Mouse (Mus musculus): ENCODE measurements around the gene Fstl4. TPM values are rescaled to one million over a fixed set of nuclear protein-coding genes. Genes with fewer than 3 reads are reported as not detected.

Fstl4 gene
- polyA plus RNA-seq, 1 experiment = 0.49 TPM

- Histone ChIP-seq H3K4me1 (ENCODE audit: control insufficient read depth, insufficient read depth, insufficient read length, low read length) (peaks cover 8% of the 10 kb centered on the region; the same call in 1 of the 2 replicates), H3K27ac (ENCODE audit: insufficient read depth, low read depth, low read length) (no peak overlapping the region), H3K27me3 (ENCODE audit: control insufficient read depth, insufficient read depth, low read length) (no peaks in the 10 kb centered on the region), H3K4me3 (ENCODE audit: low read depth, low read length) (no peak overlapping the region), H3K36me3 (ENCODE audit: control insufficient read depth, insufficient read depth, low read length) (no peaks in the 10 kb centered on the region)
- 52% methylated on average over 2 of the region's 2 CpGs for WGBS
- no peak for TF ChIP-seq CTCF (IDR thresholded peaks at IDR 0.05; ENCODE audit: extremely low read depth, insufficient read length, insufficient replicate concordance, low read depth, low read length)
- TF ChIP-seq POLR2A (IDR thresholded peaks at IDR 0.05; ENCODE audit: low read depth, low read length) = no peak
Observed at GRCm38 (mm10) chr11:52877662-52878061, 113.2 kb downstream of the Fstl4 start.

GRCm38 (mm10) chr11:52879958-52880357 lies 115.5 kb downstream of the Fstl4 start:
- Histone ChIP-seq H3K27ac (ENCODE audit: insufficient read depth, low read depth, low read length) (no peak overlapping the region), H3K36me3 (ENCODE audit: control insufficient read depth, insufficient read depth, low read length) (no peaks in the 10 kb centered on the region), H3K27me3 (ENCODE audit: control insufficient read depth, insufficient read depth, low read length) (no peaks in the 10 kb centered on the region), H3K4me1 (ENCODE audit: control insufficient read depth, insufficient read depth, insufficient read length, low read length) (peaks cover 8% of the 10 kb centered on the region; the same call in 1 of the 2 replicates), H3K4me3 (ENCODE audit: low read depth, low read length) (no peak overlapping the region)
- 66% methylated on average over 2 of the region's 2 CpGs for WGBS
- TF ChIP-seq CTCF (IDR thresholded peaks at IDR 0.05; ENCODE audit: extremely low read depth, insufficient read length, insufficient replicate concordance, low read depth, low read length) = no peak

- no peaks in the 10 kb centered on the region; the same call in 1 of the 2 replicates for H3K27me3 ChIP-seq (ENCODE audit: control insufficient read depth, insufficient read depth, low read length)
- H3K4me1 ChIP-seq (ENCODE audit: control insufficient read depth, insufficient read depth, insufficient read length, low read length) = no peaks in the 10 kb centered on the region
- H3K36me3 ChIP-seq (ENCODE audit: control insufficient read depth, insufficient read depth, low read length) = no peaks in the 10 kb centered on the region
- 38% methylated on average over 6 of the region's 6 CpGs for WGBS
- TF ChIP-seq POLR2A (IDR thresholded peaks at IDR 0.05; ENCODE audit: low read depth, low read length) (no peak), CTCF (IDR thresholded peaks at IDR 0.05; ENCODE audit: extremely low read depth, insufficient read length, insufficient replicate concordance, low read depth, low read length) (no peak)
- H3K4me3 ChIP-seq (ENCODE audit: low read depth, low read length) = no peak overlapping the region
- no peak overlapping the region for H3K27ac ChIP-seq (ENCODE audit: insufficient read depth, low read depth, low read length)
Observed at GRCm38 (mm10) chr11:52886559-52887303, 122.3 kb downstream of the Fstl4 start.

GRCm38 (mm10) chr11:52888150-52888549 lies 123.7 kb downstream of the Fstl4 start:
- TF ChIP-seq POLR2A (IDR thresholded peaks at IDR 0.05; ENCODE audit: low read depth, low read length) (no peak), CTCF (IDR thresholded peaks at IDR 0.05; ENCODE audit: extremely low read depth, insufficient read length, insufficient replicate concordance, low read depth, low read length) (no peak)
- Histone ChIP-seq H3K4me3 (ENCODE audit: low read depth, low read length) (no peak overlapping the region), H3K36me3 (ENCODE audit: control insufficient read depth, insufficient read depth, low read length) (no peaks in the 10 kb centered on the region), H3K27me3 (ENCODE audit: control insufficient read depth, insufficient read depth, low read length) (no peaks in the 10 kb centered on the region; the same call in 1 of the 2 replicates), H3K27ac (ENCODE audit: insufficient read depth, low read depth, low read length) (no peak overlapping the region), H3K4me1 (ENCODE audit: control insufficient read depth, insufficient read depth, insufficient read length, low read length) (no peaks in the 10 kb centered on the region)
- 55% methylated on average over 6 of the region's 6 CpGs for WGBS

GRCm38 (mm10) chr11:52889527-52889926 lies 125.1 kb downstream of the Fstl4 start:
- Histone ChIP-seq H3K4me3 (ENCODE audit: low read depth, low read length) (no peak overlapping the region), H3K27me3 (ENCODE audit: control insufficient read depth, insufficient read depth, low read length) (no peaks in the 10 kb centered on the region; the same call in 1 of the 2 replicates), H3K4me1 (ENCODE audit: control insufficient read depth, insufficient read depth, insufficient read length, low read length) (no peaks in the 10 kb centered on the region), H3K27ac (ENCODE audit: insufficient read depth, low read depth, low read length) (no peak overlapping the region), H3K36me3 (ENCODE audit: control insufficient read depth, insufficient read depth, low read length) (no peaks in the 10 kb centered on the region)
- no peak for TF ChIP-seq CTCF (IDR thresholded peaks at IDR 0.05; ENCODE audit: extremely low read depth, insufficient read length, insufficient replicate concordance, low read depth, low read length)
- no peak for TF ChIP-seq POLR2A (IDR thresholded peaks at IDR 0.05; ENCODE audit: low read depth, low read length)
- WGBS = 74% methylated on average over 4 of the region's 4 CpGs

GRCm38 (mm10) chr11:52890156-52890555 lies 125.7 kb downstream of the Fstl4 start:
- Histone ChIP-seq H3K4me3 (ENCODE audit: low read depth, low read length) (no peak overlapping the region), H3K27ac (ENCODE audit: insufficient read depth, low read depth, low read length) (no peak overlapping the region), H3K36me3 (ENCODE audit: control insufficient read depth, insufficient read depth, low read length) (no peaks in the 10 kb centered on the region), H3K27me3 (ENCODE audit: control insufficient read depth, insufficient read depth, low read length) (no peaks in the 10 kb centered on the region; the same call in 1 of the 2 replicates), H3K4me1 (ENCODE audit: control insufficient read depth, insufficient read depth, insufficient read length, low read length) (no peaks in the 10 kb centered on the region)
- TF ChIP-seq POLR2A (IDR thresholded peaks at IDR 0.05; ENCODE audit: low read depth, low read length) = no peak
- no peak for TF ChIP-seq CTCF (IDR thresholded peaks at IDR 0.05; ENCODE audit: extremely low read depth, insufficient read length, insufficient replicate concordance, low read depth, low read length)
- 51% methylated on average over 7 of the region's 7 CpGs for WGBS

GRCm38 (mm10) chr11:52904101-52904500 lies 139.7 kb downstream of the Fstl4 start:
- WGBS = 81% methylated on average over 5 of the region's 5 CpGs
- Histone ChIP-seq H3K4me3 (ENCODE audit: low read depth, low read length) (no peak overlapping the region), H3K27ac (ENCODE audit: insufficient read depth, low read depth, low read length) (no peak overlapping the region), H3K4me1 (ENCODE audit: control insufficient read depth, insufficient read depth, insufficient read length, low read length) (no peaks in the 10 kb centered on the region), H3K27me3 (ENCODE audit: control insufficient read depth, insufficient read depth, low read length) (no peaks in the 10 kb centered on the region), H3K36me3 (ENCODE audit: control insufficient read depth, insufficient read depth, low read length) (no peaks in the 10 kb centered on the region)
- TF ChIP-seq POLR2A (IDR thresholded peaks at IDR 0.05; ENCODE audit: low read depth, low read length) = no peak
